Mouse (Mus musculus): Measurements from ENCODE around the gene Nlrp4c. TPM values are rescaled to one million over a fixed set of nuclear protein-coding genes. Genes with fewer than 3 reads are reported as not detected.

Nlrp4c gene
- not detected for total RNA-seq (2023)

GRCm38 (mm10) chr7:6044861-6045260, at the start of gene Nlrp4c:
Nlrp4c (plus strand) TSS chr7:6045161.

GRCm38 (mm10) chr7:6010910-6011309, 34.1 kb upstream of the Nlrp4c start, which contains the start of gene Vmn1r65:
Vmn1r65 (minus strand) TSS chr7:6011010.

Other genes with a start within 250 kb of the Nlrp4c start
- gene Vmn1r63, start 239.7 kb upstream of the Nlrp4c start, total RNA-seq (2023): not detected
- gene Vmn1r64, start 160.6 kb upstream of the Nlrp4c start, total RNA-seq (2023): not detected
- not detected for gene Vmn1r65, start 34.2 kb upstream of the Nlrp4c start, total RNA-seq (2023)
- 10 to 100 TPM; 39.7 to 41.2 TPM for gene Zfp787, start 110.8 kb downstream of the Nlrp4c start, total RNA-seq (2023)
- 10 to 100 TPM; 28.4 TPM for gene Zfp444, start 127.1 kb downstream of the Nlrp4c start, total RNA-seq (2023)
- gene Galp, start 151.9 kb downstream of the Nlrp4c start, total RNA-seq (2023): not detected
- not detected for gene Zscan5b, start 177.1 kb downstream of the Nlrp4c start, total RNA-seq (2023)
- not detected for gene Epp13, start 207.5 kb downstream of the Nlrp4c start, total RNA-seq (2023)
- 1 to 10 TPM; 5.9 to 6.6 TPM for gene Zfp667, start 241.4 kb downstream of the Nlrp4c start, total RNA-seq (2023)